Mouse (Mus musculus) forebrain, embryonic 14.5 days (tissue): ENCODE results near the gene Pigm. TPM values are rescaled to one million over a fixed set of nuclear protein-coding genes. Genes with fewer than 3 reads are reported as not detected.

ENCODE experiments used
- ATAC-seq: fragments of 200-750 bp; cut with Nextera tagmentation; 2 replicates; pipeline ENCODE4 v1.8.0; 2017; ENCODE audit warnings: mild to moderate bottlenecking, moderate library complexity
- DNase-seq: peaks from one replicate; pipeline ENCODE4 v3.0.0-alpha.2; 2015; ENCODE audit warnings: low spot score
- H3K27ac ChIP-seq: fragments of 300-500 bp; sonication (generic); 2 replicates; pipeline ENCODE4 v1.5.1; 2014; ENCODE audit warnings: low read depth, mild to moderate bottlenecking, control low read depth, low read length, moderate library complexity
- H3K27me3 ChIP-seq: fragments of 300-500 bp; sonication (generic); replicated peaks from 2 replicates; pipeline ENCODE4 v1.6.1; 2014; ENCODE audit warnings: low read length, control low read depth, mixed read lengths; ENCODE audit not compliant: control insufficient read depth, insufficient read depth
- H3K36me3 ChIP-seq: fragments of 300-500 bp; sonication (generic); 2 replicates; pipeline ENCODE4 v1.6.1; 2014; ENCODE audit warnings: low read length, control low read depth; ENCODE audit not compliant: control insufficient read depth, insufficient read depth
- H3K4me1 ChIP-seq: fragments of 300-500 bp; sonication (generic); 2 replicates; pipeline ENCODE4 v1.6.1; 2014; ENCODE audit warnings: antibody characterized with exemption, low read length, control low read depth; ENCODE audit not compliant: control insufficient read depth, insufficient read depth
- H3K4me2 ChIP-seq: fragments of 300-500 bp; sonication (generic); 2 replicates; pipeline ENCODE4 v1.6.1; 2014; ENCODE audit warnings: mild to moderate bottlenecking, control low read depth, low read length
- H3K4me3 ChIP-seq: fragments of 300-500 bp; sonication (generic); 2 replicates; pipeline ENCODE4 v1.5.1; 2014; ENCODE audit warnings: low read depth, low read length, control low read depth
- H3K9ac ChIP-seq: fragments of 300-500 bp; sonication (generic); 2 replicates; pipeline ENCODE4 v1.6.1; 2014; ENCODE audit warnings: mild to moderate bottlenecking, low read length, control low read depth, moderate library complexity
- H3K9me3 ChIP-seq: fragments of 300-500 bp; sonication (generic); replicated peaks from 2 replicates; pipeline ENCODE4 v1.6.1; 2016; ENCODE audit warnings: low read length, control low read depth, mixed read lengths; ENCODE audit not compliant: control insufficient read depth
- WGBS: fragments of 180-500 bp; shearing (Covaris S2); extraction: QIAGEN DNeasy Blood & Tissue Kit; methylation state at CpG from one replicate; pipeline ENCODE4 v1.1.7; 2014; 5-methylcytosine and 5-hydroxymethylcytosine counted together
- polyA plus RNA-seq: library from polyadenylated mRNA; unstranded; fragments of >200 nt; fragmentation: Nextera tagmentation; extraction: Ambion mirVana; gene quantifications from 2 replicates; pipeline ENCODE4 v1.2.1, GENCODE M21; 2014

Pigm gene
- polyA plus RNA-seq, 1 experiment from 2014 or later, result 5.1 TPM

GRCm38 (mm10) chr1:172347382-172347781 is 29.0 kb upstream of the Pigm start:
- no peak for ATAC-seq

GRCm38 (mm10) chr1:172349504-172349903 is 26.8 kb upstream of the Pigm start:
- H3K9ac ChIP-seq, result peak overlapping the region; percentile 49
- WGBS, result 26% methylated on average over 5 of the region's 5 CpGs
- DNase-seq, result no peak

More at GRCm38 (mm10) chr1:172347382-172347781, 29.0 kb upstream of the Pigm start:
- H3K4me3 ChIP-seq, result no peak overlapping the region
- no peak for DNase-seq
- 0 out of 2 replicates have a peak overlapping the region, but pooled peaks have one; percentile 14 for H3K27ac ChIP-seq
- H3K4me1 ChIP-seq, result peaks cover 27% of the 10 kb centered on the region
- no peak overlapping the region for H3K4me2 ChIP-seq
- no peaks in the 10 kb centered on the region for H3K36me3 ChIP-seq
- 90% methylated on average over 12 of the region's 12 CpGs for WGBS
- H3K9me3 ChIP-seq, result no peaks in the 10 kb centered on the region
- no peaks in the 10 kb centered on the region for H3K27me3 ChIP-seq
- H3K9ac ChIP-seq, result no peak overlapping the region

GRCm38 (mm10) chr1:172349916-172350812 is 26.2 kb upstream of the Pigm start:
- H3K9ac ChIP-seq, result peak overlapping the region; percentile 49
- under 1% methylated on average over 19 of the region's 19 CpGs for WGBS

More at GRCm38 (mm10) chr1:172349504-172349903, 26.8 kb upstream of the Pigm start:
- Histone ChIP-seq H3K36me3 (no peaks in the 10 kb centered on the region), H3K27ac (peak overlapping the region; percentile 90), H3K4me1 (peaks cover 27% of the 10 kb centered on the region), H3K9me3 (no peaks in the 10 kb centered on the region), H3K4me3 (no peak overlapping the region), H3K27me3 (no peaks in the 10 kb centered on the region), H3K4me2 (peak overlapping the region; percentile 12; the same call in 1 of the 2 replicates)
- ATAC-seq, result peak; percentile 27

GRCm38 (mm10) chr1:172352001-172352400 is 24.3 kb upstream of the Pigm start:
- H3K4me1 ChIP-seq, result peaks cover 33% of the 10 kb centered on the region
- no peaks in the 10 kb centered on the region for H3K36me3 ChIP-seq
- H3K9ac ChIP-seq, result no peak overlapping the region
- H3K4me2 ChIP-seq, result no peak overlapping the region
- H3K9me3 ChIP-seq, result no peaks in the 10 kb centered on the region
- no peak overlapping the region for H3K27ac ChIP-seq
- H3K27me3 ChIP-seq, result no peaks in the 10 kb centered on the region
- WGBS, result 76% methylated on average over 6 of the region's 6 CpGs
- ATAC-seq (no peak), DNase-seq (no peak)
- no peak overlapping the region for H3K4me3 ChIP-seq

More at GRCm38 (mm10) chr1:172349916-172350812, 26.2 kb upstream of the Pigm start:
- H3K4me1 ChIP-seq, result peaks cover 30% of the 10 kb centered on the region
- no peaks in the 10 kb centered on the region for H3K27me3 ChIP-seq
- H3K36me3 ChIP-seq, result no peaks in the 10 kb centered on the region
- H3K27ac ChIP-seq, result peak overlapping the region; percentile 90
- H3K4me2 ChIP-seq, result peak overlapping the region; percentile 35
- ATAC-seq (peak; percentile 97), DNase-seq (peak; percentile 92)
- H3K9me3 ChIP-seq, result no peaks in the 10 kb centered on the region
- H3K4me3 ChIP-seq, result no peak overlapping the region

- DNase-seq (no peak), ATAC-seq (no peak)
- Histone ChIP-seq H3K27ac (no peak overlapping the region), H3K4me2 (no peak overlapping the region), H3K36me3 (no peaks in the 10 kb centered on the region), H3K9me3 (no peaks in the 10 kb centered on the region), H3K9ac (no peak overlapping the region), H3K27me3 (no peaks in the 10 kb centered on the region), H3K4me1 (peaks cover 33% of the 10 kb centered on the region), H3K4me3 (no peak overlapping the region)
- 96% methylated on average over 3 of the region's 3 CpGs for WGBS
Measured at GRCm38 (mm10) chr1:172352453-172352852, 23.9 kb upstream of the Pigm start.

GRCm38 (mm10) chr1:172355336-172355735 is 21.0 kb upstream of the Pigm start:
- Histone ChIP-seq H3K36me3 (no peaks in the 10 kb centered on the region), H3K9ac (0 out of 2 replicates have a peak overlapping the region, but pooled peaks have one; percentile 1), H3K4me1 (peaks cover 19% of the 10 kb centered on the region), H3K4me3 (no peak overlapping the region), H3K27me3 (no peaks in the 10 kb centered on the region), H3K9me3 (no peaks in the 10 kb centered on the region), H3K4me2 (no peak overlapping the region), H3K27ac (0 out of 2 replicates have a peak overlapping the region, but pooled peaks have one; percentile 17)
- ATAC-seq, result peak; percentile 16; the same call in 1 of the 2 replicates
- 12% methylated on average over 3 of the region's 3 CpGs for WGBS
- peak; percentile 40 for DNase-seq

- no peaks in the 10 kb centered on the region for H3K27me3 ChIP-seq
- H3K9me3 ChIP-seq, result no peaks in the 10 kb centered on the region
- 3% methylated on average over 1 of the region's 1 CpGs for WGBS
- no peak overlapping the region for H3K4me3 ChIP-seq
- DNase-seq (peak; percentile 71), ATAC-seq (peak; percentile 70)
- no peaks in the 10 kb centered on the region for H3K36me3 ChIP-seq
- no peak overlapping the region for H3K9ac ChIP-seq
- no peak overlapping the region for H3K27ac ChIP-seq
- H3K4me2 ChIP-seq, result no peak overlapping the region
- H3K4me1 ChIP-seq, result peaks cover 6% of the 10 kb centered on the region; the same call in 1 of the 2 replicates
Measured at GRCm38 (mm10) chr1:172357550-172357949, 18.8 kb upstream of the Pigm start.

- no peak overlapping the region for H3K9ac ChIP-seq
- H3K9me3 ChIP-seq, result no peaks in the 10 kb centered on the region
- ATAC-seq (no peak), DNase-seq (no peak)
- H3K4me2 ChIP-seq, result no peak overlapping the region
- WGBS, result 73% methylated on average over 10 of the region's 10 CpGs
- H3K4me1 ChIP-seq, result peaks cover 6% of the 10 kb centered on the region; the same call in 1 of the 2 replicates
- no peaks in the 10 kb centered on the region for H3K36me3 ChIP-seq
- no peak overlapping the region for H3K27ac ChIP-seq
- no peak overlapping the region for H3K4me3 ChIP-seq
- H3K27me3 ChIP-seq, result no peaks in the 10 kb centered on the region
Measured at GRCm38 (mm10) chr1:172358341-172358740, 18.0 kb upstream of the Pigm start.

GRCm38 (mm10) chr1:172364684-172365083 is 11.7 kb upstream of the Pigm start:
- H3K4me2 ChIP-seq, result no peak overlapping the region

More at GRCm38 (mm10) chr1:172364684-172365083, 11.7 kb upstream of the Pigm start:
- Histone ChIP-seq H3K4me3 (no peak overlapping the region), H3K27me3 (no peaks in the 10 kb centered on the region), H3K27ac (no peak overlapping the region), H3K9ac (no peak overlapping the region), H3K36me3 (peaks cover 7% of the 10 kb centered on the region; the same call in 1 of the 2 replicates), H3K4me1 (no peaks in the 10 kb centered on the region), H3K9me3 (no peaks in the 10 kb centered on the region)
- 8% methylated on average over 6 of the region's 6 CpGs for WGBS
- DNase-seq, result peak; percentile 80
- peak; percentile 60 for ATAC-seq
